Mouse (Mus musculus): Measurements from ENCODE around the gene Mgarp. TPM values are rescaled to one million over a fixed set of nuclear protein-coding genes. Genes with fewer than 3 reads are reported as not detected.
"Not testable (repeated sequence)": the region's sequence is repeated elsewhere in the genome, so short reads cannot be mapped to it uniquely, and the experiment has no call there.

The Mgarp gene
- polyA plus RNA-seq, 1 experiment from 2014 or later, result 1.2 TPM

GRCm38 (mm10) chr3:51393651-51394050 is 2.9 kb downstream of the Mgarp start:
- H3K27me3 ChIP-seq, result peaks cover 35% of the 10 kb centered on the region
- no peaks in the 10 kb centered on the region for H3K9me3 ChIP-seq
- no peak overlapping the region for H3K9ac ChIP-seq
- H3K36me3 ChIP-seq, result no peaks in the 10 kb centered on the region
- H3K27ac ChIP-seq, result no peak overlapping the region
- H3K4me2 ChIP-seq, result no peak overlapping the region
- no peak overlapping the region for H3K4me3 ChIP-seq
- ATAC-seq (ENCODE audit: low FRiP score), result no peak
- H3K4me1 ChIP-seq (replicated peaks), result peaks cover 16% of the 10 kb centered on the region
- WGBS, result 97% methylated on average over 2 of the region's 2 CpGs

GRCm38 (mm10) chr3:51393018-51393417 is 3.5 kb downstream of the Mgarp start:
- Histone ChIP-seq H3K27me3 (peaks cover 32% of the 10 kb centered on the region), H3K4me1 (replicated peaks) (peaks cover 16% of the 10 kb centered on the region)
- H3K36me3 ChIP-seq; H3K9me3 ChIP-seq; ATAC-seq (ENCODE audit: low FRiP score); H3K9ac ChIP-seq; H3K27ac ChIP-seq; H3K4me3 ChIP-seq; H3K4me2 ChIP-seq: not testable (repeated sequence)
- 96% methylated on average over 3 of the region's 3 CpGs for WGBS

- Histone ChIP-seq H3K9ac (no peak overlapping the region), H3K4me3 (no peak overlapping the region), H3K27ac (no peak overlapping the region), H3K9me3 (no peaks in the 10 kb centered on the region), H3K4me2 (no peak overlapping the region), H3K36me3 (no peaks in the 10 kb centered on the region), H3K27me3 (peaks cover 22% of the 10 kb centered on the region), H3K4me1 (replicated peaks) (peaks cover 12% of the 10 kb centered on the region)
- WGBS, result 97% methylated on average over 5 of the region's 5 CpGs
- ATAC-seq (ENCODE audit: low FRiP score), result no peak
Observed at GRCm38 (mm10) chr3:51391591-51391990, 4.9 kb downstream of the Mgarp start.

GRCm38 (mm10) chr3:51391095-51391494 is 5.4 kb downstream of the Mgarp start:
- Histone ChIP-seq H3K9ac (no peak overlapping the region), H3K27ac (no peak overlapping the region)
- WGBS, result 91% methylated on average over 5 of the region's 5 CpGs

GRCm38 (mm10) chr3:51388904-51389303 is 7.6 kb downstream of the Mgarp start:
- no peak for ATAC-seq (ENCODE audit: low FRiP score)
- Histone ChIP-seq H3K4me1 (replicated peaks) (peaks cover 3% of the 10 kb centered on the region; the same call in 1 of the 2 replicates), H3K9ac (peak overlapping the region; percentile 25; the same call in 1 of the 2 replicates), H3K4me2 (peak overlapping the region; percentile 43), H3K27me3 (peaks cover 5% of the 10 kb centered on the region; the same call in 1 of the 2 replicates), H3K9me3 (no peaks in the 10 kb centered on the region), H3K36me3 (no peaks in the 10 kb centered on the region), H3K4me3 (peak overlapping the region; percentile 8; the same call in 1 of the 2 replicates), H3K27ac (no peak overlapping the region)
- 6% methylated on average over 13 of the region's 13 CpGs for WGBS

More at GRCm38 (mm10) chr3:51391095-51391494, 5.4 kb downstream of the Mgarp start:
- no peaks in the 10 kb centered on the region for H3K36me3 ChIP-seq
- H3K9me3 ChIP-seq, result no peaks in the 10 kb centered on the region
- no peak overlapping the region for H3K4me2 ChIP-seq
- H3K4me3 ChIP-seq, result no peak overlapping the region
- H3K4me1 ChIP-seq (replicated peaks), result peaks cover 7% of the 10 kb centered on the region
- ATAC-seq (ENCODE audit: low FRiP score), result no peak
- peaks cover 17% of the 10 kb centered on the region for H3K27me3 ChIP-seq

- H3K4me1 ChIP-seq (replicated peaks), result peaks cover 3% of the 10 kb centered on the region; the same call in 1 of the 2 replicates
- no peaks in the 10 kb centered on the region for H3K36me3 ChIP-seq
- H3K4me2 ChIP-seq, result no peak overlapping the region
- no peak for ATAC-seq (ENCODE audit: low FRiP score)
- H3K4me3 ChIP-seq, result no peak overlapping the region
- peaks cover 5% of the 10 kb centered on the region; the same call in 1 of the 2 replicates for H3K27me3 ChIP-seq
- WGBS, result 61% methylated on average over 8 of the region's 8 CpGs
- H3K9me3 ChIP-seq, result no peaks in the 10 kb centered on the region
- no peak overlapping the region for H3K27ac ChIP-seq
- no peak overlapping the region for H3K9ac ChIP-seq
Observed at GRCm38 (mm10) chr3:51387868-51388381, 8.6 kb downstream of the Mgarp start.

- H3K4me3 ChIP-seq, result no peak overlapping the region
- H3K9me3 ChIP-seq, result no peaks in the 10 kb centered on the region
- no peak overlapping the region for H3K9ac ChIP-seq
- H3K4me2 ChIP-seq, result no peak overlapping the region
- peaks cover 3% of the 10 kb centered on the region; the same call in 1 of the 2 replicates for H3K4me1 ChIP-seq (replicated peaks)
- no peaks in the 10 kb centered on the region for H3K36me3 ChIP-seq
- H3K27ac ChIP-seq, result no peak overlapping the region
- peaks cover 5% of the 10 kb centered on the region; the same call in 1 of the 2 replicates for H3K27me3 ChIP-seq
- 85% methylated on average over 3 of the region's 3 CpGs for WGBS
- ATAC-seq (ENCODE audit: low FRiP score), result no peak
Observed at GRCm38 (mm10) chr3:51387134-51387451, 9.4 kb downstream of the Mgarp start.

- Histone ChIP-seq H3K4me3 (no peak overlapping the region), H3K36me3 (no peaks in the 10 kb centered on the region), H3K4me1 (replicated peaks) (peaks cover 3% of the 10 kb centered on the region; the same call in 1 of the 2 replicates), H3K27me3 (peaks cover 5% of the 10 kb centered on the region; the same call in 1 of the 2 replicates), H3K9ac (no peak overlapping the region), H3K27ac (no peak overlapping the region), H3K4me2 (no peak overlapping the region), H3K9me3 (no peaks in the 10 kb centered on the region)
- ATAC-seq (ENCODE audit: low FRiP score), result no peak
- 54% methylated on average over 12 of the region's 12 CpGs for WGBS
Observed at GRCm38 (mm10) chr3:51386441-51387133, 10.0 kb downstream of the Mgarp start.

GRCm38 (mm10) chr3:51383409-51383808 is 13.1 kb downstream of the Mgarp start:
- peaks cover 5% of the 10 kb centered on the region; the same call in 1 of the 2 replicates for H3K27me3 ChIP-seq
- no peaks in the 10 kb centered on the region for H3K36me3 ChIP-seq
- H3K4me2 ChIP-seq, result no peak overlapping the region
- no peak overlapping the region for H3K27ac ChIP-seq
- no peaks in the 10 kb centered on the region for H3K9me3 ChIP-seq
- ATAC-seq (ENCODE audit: low FRiP score), result no peak
- WGBS, result 47% methylated on average over 12 of the region's 12 CpGs
- no peak overlapping the region for H3K4me3 ChIP-seq
- H3K4me1 ChIP-seq (replicated peaks), result peaks cover 2% of the 10 kb centered on the region; the same call in 1 of the 2 replicates
- H3K9ac ChIP-seq, result no peak overlapping the region

GRCm38 (mm10) chr3:51380660-51381014 is 15.9 kb downstream of the Mgarp start:
- Histone ChIP-seq H3K9ac (no peak overlapping the region), H3K27me3 (no peaks in the 10 kb centered on the region), H3K4me2 (no peak overlapping the region), H3K4me3 (no peak overlapping the region), H3K9me3 (no peaks in the 10 kb centered on the region), H3K36me3 (no peaks in the 10 kb centered on the region), H3K4me1 (replicated peaks) (peaks cover 8% of the 10 kb centered on the region), H3K27ac (no peak overlapping the region)
- ATAC-seq (ENCODE audit: low FRiP score), result no peak
- WGBS, result 73% methylated on average over 3 of the region's 5 CpGs

GRCm38 (mm10) chr3:51379786-51380659 is 16.5 kb downstream of the Mgarp start:
- H3K27me3 ChIP-seq, result no peaks in the 10 kb centered on the region
- H3K36me3 ChIP-seq, result no peaks in the 10 kb centered on the region
- H3K9me3 ChIP-seq, result no peaks in the 10 kb centered on the region
- H3K4me3 ChIP-seq, result no peak overlapping the region
- H3K27ac ChIP-seq, result no peak overlapping the region
- no peak overlapping the region for H3K4me2 ChIP-seq
- peaks cover 8% of the 10 kb centered on the region for H3K4me1 ChIP-seq (replicated peaks)
- no peak for ATAC-seq (ENCODE audit: low FRiP score)
- WGBS, result 78% methylated on average over 5 of the region's 5 CpGs
- no peak overlapping the region for H3K9ac ChIP-seq

GRCm38 (mm10) chr3:51378665-51378946 is 17.9 kb downstream of the Mgarp start:
- H3K27me3 ChIP-seq, result no peaks in the 10 kb centered on the region
- peak overlapping the region; percentile 44; the same call in 1 of the 2 replicates for H3K4me2 ChIP-seq
- H3K36me3 ChIP-seq, result no peaks in the 10 kb centered on the region
- peaks cover 8% of the 10 kb centered on the region for H3K4me1 ChIP-seq (replicated peaks)
- WGBS, result 86% methylated on average over 3 of the region's 3 CpGs
- no peak overlapping the region for H3K9ac ChIP-seq
- H3K27ac ChIP-seq, result no peak overlapping the region
- H3K9me3 ChIP-seq, result no peaks in the 10 kb centered on the region
- no peak overlapping the region for H3K4me3 ChIP-seq
- ATAC-seq (ENCODE audit: low FRiP score), result 0 out of 2 replicates have a peak, but pooled peaks have one; percentile 17

All from hindbrain, embryonic 13.5 days (tissue).